Mouse (Mus musculus) c-Kit-positive CD71-positive TER-119-positive erythroid progenitor cells, embryonic 14.5 days (primary cell): ENCODE data around the gene Mylk3.

Source experiments
- DNase-seq: peaks from one replicate; pipeline ENCODE4 v3.0.0-alpha.2; 2013; ENCODE audit warnings: low spot score

Mylk3 gene

GRCm38 (mm10) chr8:85386205-85386604 lies at the start of gene Mylk3:
Gene Mylk3, minus strand, starts transcription at chr8:85386345.
- DNase-seq = no peak

GRCm38 (mm10) chr8:85435736-85436135 lies 49.6 kb upstream of the Mylk3 start:
- DNase-seq = no peak

GRCm38 (mm10) chr8:85434817-85435216 lies 48.7 kb upstream of the Mylk3 start:
- DNase-seq = no peak

- DNase-seq = no peak
These were observed 46.9 kb upstream of the Mylk3 start for GRCm38 (mm10) chr8:85433017-85433393.

- peak; percentile 94 for DNase-seq
These were observed 46.2 kb upstream of the Mylk3 start, which contains the start of gene 4921524J17Rik for GRCm38 (mm10) chr8:85432168-85433016. Gene 4921524J17Rik, minus strand, starts transcription at chr8:85432833.

- DNase-seq = peak; percentile 45
These were observed 45.4 kb upstream of the Mylk3 start for GRCm38 (mm10) chr8:85431281-85432167.

- DNase-seq = no peak
These were observed 44.7 kb upstream of the Mylk3 start for GRCm38 (mm10) chr8:85430801-85431200.

- peak; percentile 56 for DNase-seq
These were observed 43.1 kb upstream of the Mylk3 start for GRCm38 (mm10) chr8:85429219-85429618.

GRCm38 (mm10) chr8:85427026-85427425 lies 40.9 kb upstream of the Mylk3 start:
- no peak for DNase-seq

- DNase-seq = no peak
These were observed 35.2 kb upstream of the Mylk3 start for GRCm38 (mm10) chr8:85421329-85421728.

- DNase-seq = no peak
These were observed 22.4 kb upstream of the Mylk3 start for GRCm38 (mm10) chr8:85408526-85408925.

- no peak for DNase-seq
These were observed 21.9 kb upstream of the Mylk3 start for GRCm38 (mm10) chr8:85408053-85408505.

GRCm38 (mm10) chr8:85405961-85406360 lies 19.8 kb upstream of the Mylk3 start:
- no peak for DNase-seq

- DNase-seq = no peak
These were observed 19.3 kb upstream of the Mylk3 start for GRCm38 (mm10) chr8:85405418-85405817.

- DNase-seq = no peak
These were observed 12.4 kb upstream of the Mylk3 start for GRCm38 (mm10) chr8:85398548-85398947.

- peak; percentile 83 for DNase-seq
These were observed 11.4 kb upstream of the Mylk3 start for GRCm38 (mm10) chr8:85397508-85397907.

GRCm38 (mm10) chr8:85396432-85397079 lies 10.4 kb upstream of the Mylk3 start:
- no peak for DNase-seq

GRCm38 (mm10) chr8:85395681-85396431 lies 9.7 kb upstream of the Mylk3 start:
- peak; percentile 57 for DNase-seq

- no peak for DNase-seq
These were observed 8.9 kb upstream of the Mylk3 start for GRCm38 (mm10) chr8:85395017-85395416.

GRCm38 (mm10) chr8:85393199-85393598 lies 7.1 kb upstream of the Mylk3 start:
- DNase-seq = no peak

- no peak for DNase-seq
These were observed 5.3 kb upstream of the Mylk3 start for GRCm38 (mm10) chr8:85391438-85391837.
